Mouse (Mus musculus) neural tube, embryonic 14.5 days (tissue): ENCODE measurements around the gene Zfp839. TPM values are rescaled to one million over a fixed set of nuclear protein-coding genes. Genes with fewer than 3 reads are reported as not detected.
A peak's percentile ranks its signal among the peaks of the same experiment; 100 is the strongest.

Experiments
- ATAC-seq: fragments of 200-750 bp; cut with Nextera tagmentation; 2 replicates; pipeline ENCODE4 v1.8.0; 2017; ENCODE audit warnings: low read depth, mild to moderate bottlenecking, moderate TSS enrichment, moderate library complexity
- H3K27ac ChIP-seq: fragments of 300-500 bp; sonication (generic); 2 replicates; pipeline ENCODE4 v1.5.1; 2014; ENCODE audit warnings: low read depth, mild to moderate bottlenecking, control low read depth, low read length, moderate library complexity, mixed read lengths
- H3K27me3 ChIP-seq: fragments of 300-500 bp; sonication (generic); 2 replicates; pipeline ENCODE4 v1.6.1; 2014; ENCODE audit warnings: low read length; ENCODE audit not compliant: control insufficient read depth, insufficient read depth
- H3K36me3 ChIP-seq: fragments of 300-500 bp; sonication (generic); 2 replicates; pipeline ENCODE4 v1.6.1; 2014; ENCODE audit warnings: low read length, mixed read lengths; ENCODE audit not compliant: control insufficient read depth, insufficient read depth
- H3K4me1 ChIP-seq: fragments of 300-500 bp; sonication (generic); 2 replicates; pipeline ENCODE4 v1.6.1; 2014; ENCODE audit warnings: low read length; ENCODE audit not compliant: control insufficient read depth, insufficient read depth
- H3K4me2 ChIP-seq: fragments of 300-500 bp; sonication (generic); 2 replicates; pipeline ENCODE4 v1.6.1; 2014; ENCODE audit warnings: mild to moderate bottlenecking, low read depth, low read length, control low read depth
- H3K4me3 ChIP-seq: fragments of 300-500 bp; sonication (generic); 2 replicates; pipeline ENCODE4 v1.5.1; 2014; ENCODE audit warnings: low read depth, low read length, control low read depth, mixed read lengths
- H3K9ac ChIP-seq: fragments of 300-500 bp; sonication (generic); replicated peaks from 2 replicates; pipeline ENCODE4 v1.6.1; 2014; ENCODE audit warnings: low read depth, mild to moderate bottlenecking, control low read depth, low read length, mixed read lengths
- H3K9me3 ChIP-seq: fragments of 300-500 bp; sonication (generic); 2 replicates; pipeline ENCODE4 v1.6.1; 2016; ENCODE audit warnings: low read length; ENCODE audit not compliant: control insufficient read depth
- WGBS: fragments of 180-500 bp; shearing (Covaris S2); extraction: QIAGEN DNeasy Blood & Tissue Kit; methylation state at CpG from one replicate; pipeline ENCODE4 v1.1.7; 2014; 5-methylcytosine and 5-hydroxymethylcytosine counted together
- polyA plus RNA-seq: library from polyadenylated mRNA; unstranded; fragments of >200 nt; fragmentation: Nextera tagmentation; extraction: Ambion mirVana; gene quantifications from 2 replicates; pipeline ENCODE4 v1.2.1, GENCODE M21; 2014

Zfp839 gene
- polyA plus RNA-seq: 3.5 and 3.8 TPM in 2 replicates

- under 1% methylated on average over 61 of the region's 89 CpGs for WGBS
- H3K9ac ChIP-seq: peak within 1 kb of the TSS; percentile 90
Observed at GRCm38 (mm10) chr12:110850010-110850928, at the start of gene Zfp839. Gene Zfp839, plus strand, starts transcription at chr12:110850253.

GRCm38 (mm10) chr12:110801876-110802464, 48.1 kb upstream of the Zfp839 start:
- no peaks in the 10 kb centered on the region for H3K9me3 ChIP-seq
- WGBS: 78% methylated on average over 10 of the region's 10 CpGs
- no peak overlapping the region for H3K4me2 ChIP-seq
- no peak overlapping the region for H3K9ac ChIP-seq
- no peaks in the 10 kb centered on the region for H3K27me3 ChIP-seq
- peaks cover 3% of the 10 kb centered on the region; the same call in 1 of the 2 replicates for H3K4me1 ChIP-seq
- H3K36me3 ChIP-seq: no peaks in the 10 kb centered on the region
- no peak overlapping the region for H3K27ac ChIP-seq
- ATAC-seq: no peak
- no peak overlapping the region for H3K4me3 ChIP-seq

More at GRCm38 (mm10) chr12:110850010-110850928, at the start of gene Zfp839:
- H3K4me1 ChIP-seq: peaks cover 8% of the 10 kb centered on the region
- H3K27me3 ChIP-seq: peaks cover 5% of the 10 kb centered on the region; the same call in 1 of the 2 replicates
- H3K36me3 ChIP-seq: no peaks in the 10 kb centered on the region
- peak within 1 kb of the TSS; percentile 77 for H3K4me3 ChIP-seq
- peak within 1 kb of the TSS; percentile 79 for H3K4me2 ChIP-seq
- H3K27ac ChIP-seq: peak within 1 kb of the TSS; percentile 60
- peak; percentile 86 for ATAC-seq
- no peaks in the 10 kb centered on the region for H3K9me3 ChIP-seq

GRCm38 (mm10) chr12:110802674-110803297, 47.3 kb upstream of the Zfp839 start:
- Histone ChIP-seq H3K36me3 (0 out of 2 replicates have a peak, but pooled peaks cover 2% of the 10 kb centered on the region), H3K27me3 (no peaks in the 10 kb centered on the region), H3K4me1 (peaks cover 3% of the 10 kb centered on the region; the same call in 1 of the 2 replicates), H3K9me3 (no peaks in the 10 kb centered on the region), H3K4me3 (no peak overlapping the region), H3K27ac (no peak overlapping the region), H3K4me2 (no peak overlapping the region), H3K9ac (no peak overlapping the region)
- ATAC-seq: no peak
- WGBS: 85% methylated on average over 5 of the region's 5 CpGs

GRCm38 (mm10) chr12:110804261-110804660, 45.8 kb upstream of the Zfp839 start:
- Histone ChIP-seq H3K27ac (no peak overlapping the region), H3K9me3 (no peaks in the 10 kb centered on the region), H3K9ac (no peak overlapping the region), H3K4me2 (no peak overlapping the region), H3K36me3 (0 out of 2 replicates have a peak, but pooled peaks cover 4% of the 10 kb centered on the region), H3K27me3 (no peaks in the 10 kb centered on the region), H3K4me1 (peaks cover 3% of the 10 kb centered on the region; the same call in 1 of the 2 replicates), H3K4me3 (no peak overlapping the region)
- peak; percentile 56; the same call in 1 of the 2 replicates for ATAC-seq
- 25% methylated on average over 10 of the region's 10 CpGs for WGBS

GRCm38 (mm10) chr12:110806301-110806970, 43.6 kb upstream of the Zfp839 start:
- no peaks in the 10 kb centered on the region for H3K9me3 ChIP-seq
- no peak overlapping the region for H3K9ac ChIP-seq
- H3K4me3 ChIP-seq: no peak overlapping the region
- no peaks in the 10 kb centered on the region for H3K27me3 ChIP-seq
- H3K27ac ChIP-seq: no peak overlapping the region
- 72% methylated on average over 3 of the region's 3 CpGs for WGBS
- H3K36me3 ChIP-seq: 0 out of 2 replicates have a peak, but pooled peaks cover 4% of the 10 kb centered on the region
- no peak overlapping the region for H3K4me2 ChIP-seq
- H3K4me1 ChIP-seq: peaks cover 3% of the 10 kb centered on the region; the same call in 1 of the 2 replicates
- no peak for ATAC-seq

GRCm38 (mm10) chr12:110808430-110808829, 41.6 kb upstream of the Zfp839 start:
- no peak for ATAC-seq

GRCm38 (mm10) chr12:110808848-110809247, 41.2 kb upstream of the Zfp839 start:
- 73% methylated on average over 5 of the region's 5 CpGs for WGBS
- Histone ChIP-seq H3K27me3 (no peaks in the 10 kb centered on the region), H3K27ac (no peak overlapping the region), H3K4me1 (peaks cover 3% of the 10 kb centered on the region; the same call in 1 of the 2 replicates), H3K9me3 (no peaks in the 10 kb centered on the region), H3K36me3 (0 out of 2 replicates have a peak, but pooled peaks cover 4% of the 10 kb centered on the region), H3K4me2 (no peak overlapping the region), H3K9ac (no peak overlapping the region), H3K4me3 (no peak overlapping the region)
- no peak for ATAC-seq

More at GRCm38 (mm10) chr12:110808430-110808829, 41.6 kb upstream of the Zfp839 start:
- Histone ChIP-seq H3K27ac (no peak overlapping the region), H3K4me2 (no peak overlapping the region), H3K36me3 (0 out of 2 replicates have a peak, but pooled peaks cover 4% of the 10 kb centered on the region), H3K4me1 (peaks cover 3% of the 10 kb centered on the region; the same call in 1 of the 2 replicates), H3K9me3 (no peaks in the 10 kb centered on the region), H3K4me3 (no peak overlapping the region), H3K9ac (no peak overlapping the region), H3K27me3 (no peaks in the 10 kb centered on the region)
- 22% methylated on average over 10 of the region's 10 CpGs for WGBS

GRCm38 (mm10) chr12:110813132-110813531, 36.9 kb upstream of the Zfp839 start:
- no peaks in the 10 kb centered on the region for H3K27me3 ChIP-seq
- H3K9me3 ChIP-seq: no peaks in the 10 kb centered on the region
- H3K9ac ChIP-seq: no peak overlapping the region
- H3K27ac ChIP-seq: no peak overlapping the region
- WGBS: 91% methylated on average over 9 of the region's 9 CpGs
- H3K4me1 ChIP-seq: no peaks in the 10 kb centered on the region
- no peaks in the 10 kb centered on the region for H3K36me3 ChIP-seq
- no peak for ATAC-seq
- no peak overlapping the region for H3K4me3 ChIP-seq
- no peak overlapping the region for H3K4me2 ChIP-seq
